Mouse (Mus musculus) brain, embryonic 18.5 days (tissue): ENCODE results near the gene Lin28a.

Source experiments
- DNase-seq: peaks from one replicate; pipeline ENCODE4 v3.0.0-alpha.2; 2012; ENCODE audit warnings: low read depth, low spot score

The Lin28a gene

GRCm38 (mm10) chr4:133980496-133980895 lies 38.1 kb downstream of the Lin28a start:
- no peak for DNase-seq

GRCm38 (mm10) chr4:133978021-133978711 lies 40.5 kb downstream of the Lin28a start:
- DNase-seq, result no peak

- DNase-seq, result no peak
Observed at GRCm38 (mm10) chr4:133971741-133972140, 46.9 kb downstream of the Lin28a start.

GRCm38 (mm10) chr4:133970876-133971275 lies 47.8 kb downstream of the Lin28a start:
- no peak for DNase-seq

- no peak for DNase-seq
Observed at GRCm38 (mm10) chr4:133970196-133970595, 48.4 kb downstream of the Lin28a start.

GRCm38 (mm10) chr4:133969114-133969770 lies 49.4 kb downstream of the Lin28a start:
- DNase-seq, result no peak

- DNase-seq, result no peak
Observed at GRCm38 (mm10) chr4:133968150-133968921, 50.3 kb downstream of the Lin28a start, which contains the start of gene Hmgn2. Gene Hmgn2 (minus strand): TSS chr4:133968650.

- DNase-seq, result peak; percentile 95
Observed at GRCm38 (mm10) chr4:133967866-133968149, 50.8 kb downstream of the Lin28a start.

GRCm38 (mm10) chr4:133967138-133967865 lies 51.3 kb downstream of the Lin28a start:
- peak; percentile 87 for DNase-seq

- no peak for DNase-seq
Observed at GRCm38 (mm10) chr4:133966271-133966940, 52.2 kb downstream of the Lin28a start.

GRCm38 (mm10) chr4:133962566-133962965 lies 56.1 kb downstream of the Lin28a start:
- DNase-seq, result no peak

GRCm38 (mm10) chr4:133958884-133959283 lies 59.8 kb downstream of the Lin28a start:
- no peak for DNase-seq

GRCm38 (mm10) chr4:133956358-133956757 lies 62.3 kb downstream of the Lin28a start:
- DNase-seq, result no peak
